Mouse (Mus musculus): ENCODE measurements at regions not wholly inside any gene's neighbourhood (a gene's known extent, or its start where the extent isn't known, plus 50 kb on each side); places are given as distances from the start of the nearest gene placed in this dataset.

- TF ChIP-seq CTCF (IDR thresholded peaks at IDR 0.05), result no peak
- TF ChIP-seq EP300 (IDR thresholded peaks at IDR 0.05), result no peak
Measured at GRCm38 (mm10) chr11:110799887-110800578, 167.8 kb upstream of the Kcnj16 start.

Data from lung, postnatal 0 days (tissue).